Mouse (Mus musculus) kidney, adult 2 months (tissue): ENCODE results near the gene Usp35.

ENCODE experiments used
- CTCF ChIP-seq: fragments of 200-500 bp; conservative IDR thresholded peaks from 2 replicates; pipeline ENCODE4 v1.5.1; 2011; ENCODE audit warnings: low read depth, mild to moderate bottlenecking, control low read depth, low read length, moderate library complexity, mixed read lengths; ENCODE audit not compliant: insufficient read depth, insufficient read length
- POLR2A ChIP-seq: fragments of 200-500 bp; IDR thresholded peaks from one replicate; pipeline ENCODE4 v1.6.1; 2011; ENCODE audit warnings: low read depth, low read length, control low read depth

DNA sequence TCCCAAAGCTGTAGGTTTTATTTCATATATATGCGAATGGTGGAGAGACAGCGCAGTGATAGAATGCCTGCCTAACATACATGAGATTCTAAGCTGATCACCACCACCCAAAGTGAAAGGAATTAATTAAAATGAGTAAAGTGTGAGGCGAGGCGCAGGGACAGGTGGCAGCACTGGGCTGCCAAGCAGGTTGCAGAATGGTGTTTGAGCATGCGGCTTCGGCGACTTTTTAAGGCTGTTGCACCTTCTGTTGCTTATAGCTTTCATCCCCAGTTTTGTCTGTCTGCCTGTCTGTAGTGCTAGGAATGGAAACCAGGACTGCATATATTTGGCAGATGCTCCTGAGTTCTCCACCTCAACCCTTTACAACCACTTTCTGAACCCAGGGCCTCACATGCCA lies 7.8 kb upstream of the Usp35 start:
- TF ChIP-seq POLR2A (no peak), CTCF (no peak)
